Mouse (Mus musculus): ENCODE results near the gene Emsy.

- no peak for TF ChIP-seq CTCF (IDR thresholded peaks at IDR 0.05; ENCODE audit: low read depth)
- peak; percentile 68 for TF ChIP-seq EP300 (IDR thresholded peaks at IDR 0.05; ENCODE audit: low read depth)
Measured at GRCm38 (mm10) chr7:98564607-98565364, 91.8 kb downstream of the Emsy start.
